Mouse (Mus musculus) cerebellum, adult 8-10 months (tissue): Measurements from ENCODE around the gene Borcs8.

Experiments used
- DNase-seq: peaks from one replicate; pipeline ENCODE4 v3.0.0; 2022

Borcs8 gene

GRCm38 (mm10) chr8:70139026-70139857 lies at the start of gene Borcs8, which contains the start of the genes Rfxank and Mef2b:
Gene Borcs8 (plus strand): TSS chr8:70139499.
Gene Rfxank (minus strand): TSS chr8:70139154.
Gene Mef2b (plus strand): TSS chr8:70139711.
- peak; percentile 99 for DNase-seq

GRCm38 (mm10) chr8:70092786-70093185 lies 46.5 kb upstream of the Borcs8 start:
- DNase-seq: no peak

- no peak for DNase-seq
Measured at GRCm38 (mm10) chr8:70099276-70099675, 40.0 kb upstream of the Borcs8 start.

GRCm38 (mm10) chr8:70100241-70100640 lies 39.1 kb upstream of the Borcs8 start:
- no peak for DNase-seq

GRCm38 (mm10) chr8:70104506-70104905 lies 34.8 kb upstream of the Borcs8 start:
- DNase-seq: peak; percentile 45

- no peak for DNase-seq
Measured at GRCm38 (mm10) chr8:70104922-70105321, 34.4 kb upstream of the Borcs8 start.

- DNase-seq: no peak
Measured at GRCm38 (mm10) chr8:70110451-70110850, 28.8 kb upstream of the Borcs8 start.

GRCm38 (mm10) chr8:70111192-70111795 lies 28.0 kb upstream of the Borcs8 start:
- DNase-seq: no peak

GRCm38 (mm10) chr8:70112401-70113016 lies 26.8 kb upstream of the Borcs8 start:
- no peak for DNase-seq

- no peak for DNase-seq
Measured at GRCm38 (mm10) chr8:70114488-70114887, 24.8 kb upstream of the Borcs8 start.

GRCm38 (mm10) chr8:70114892-70115291 lies 24.4 kb upstream of the Borcs8 start:
- DNase-seq: no peak

GRCm38 (mm10) chr8:70117611-70118010 lies 21.7 kb upstream of the Borcs8 start:
- no peak for DNase-seq

GRCm38 (mm10) chr8:70118726-70119700 lies 20.3 kb upstream of the Borcs8 start:
- DNase-seq: no peak

GRCm38 (mm10) chr8:70120667-70121066 lies 18.6 kb upstream of the Borcs8 start, which contains the start of gene Ncan:
Gene Ncan (minus strand): TSS chr8:70120873.
- DNase-seq: peak; percentile 86

- DNase-seq: no peak
Measured at GRCm38 (mm10) chr8:70122863-70123262, 16.4 kb upstream of the Borcs8 start.

- DNase-seq: no peak
Measured at GRCm38 (mm10) chr8:70124992-70125391, 14.3 kb upstream of the Borcs8 start.

- DNase-seq: no peak
Measured at GRCm38 (mm10) chr8:70128435-70128834, 10.9 kb upstream of the Borcs8 start.

GRCm38 (mm10) chr8:70129309-70129952 lies 9.9 kb upstream of the Borcs8 start:
- peak; percentile 44 for DNase-seq

- DNase-seq: no peak
Measured at GRCm38 (mm10) chr8:70130066-70130465, 9.2 kb upstream of the Borcs8 start.

- DNase-seq: peak; percentile 79
Measured at GRCm38 (mm10) chr8:70131166-70131883, 8.0 kb upstream of the Borcs8 start, which contains the start of gene Nr2c2ap. Gene Nr2c2ap (plus strand): TSS chr8:70131333.

- DNase-seq: no peak
Measured at GRCm38 (mm10) chr8:70134086-70134485, 5.2 kb upstream of the Borcs8 start.
